9 mouse cellular contexts compared by ENCODE assay signal in genomic region chr7:143463865-143464415, GRCm38 (mm10). TPM values are rescaled to one million over a fixed set of nuclear protein-coding genes. Genes with fewer than 3 reads are reported as not detected.
A peak's percentile ranks its signal among the peaks of the same experiment; 100 is the strongest.
DNase-seq lines count a peak whose midpoint lies in the region; ATAC-seq and TF ChIP-seq lines count a peak whose summit lies in the region.
"Had no signal": no experiment of that assay in that cellular context is flagged by ENCODE, and none has a peak within 500 bp of the region (broad histone marks: within the 10 kb centered on the region; RNA-seq: fewer than 3 reads in every experiment).

No protein-coding gene starts in this region.

- peak overlapping the region; percentile 59 for H3K27ac ChIP-seq in kidney, embryonic 15.5 days
- H3K27ac ChIP-seq in liver, embryonic 14.5 days: no peak overlapping the region

- WGBS in kidney, embryonic 15.5 days: 36% methylated on average over 11 of the region's 11 CpGs
- WGBS in liver, embryonic 14.5 days (ENCODE audit: insufficient replicate concordance): 25% methylated on average over 11 of the region's 11 CpGs

- peak; percentile 87 for TF ChIP-seq CTCF in liver, embryonic 14.5 days (IDR thresholded peaks at IDR 0.05; ENCODE audit: low read depth)

- no peaks in the 10 kb centered on the region for H3K36me3 ChIP-seq in kidney, embryonic 15.5 days
- no peaks in the 10 kb centered on the region for H3K36me3 ChIP-seq in liver, embryonic 14.5 days (replicated peaks; ENCODE audit: control insufficient read depth, insufficient read depth, low read depth)

- H3K27me3 ChIP-seq in kidney, embryonic 15.5 days: 0 out of 2 replicates have a peak, but pooled peaks cover 10% of the 10 kb centered on the region
- peaks cover 23% of the 10 kb centered on the region for H3K27me3 ChIP-seq in liver, embryonic 14.5 days (ENCODE audit: control insufficient read depth, insufficient read depth, low read length)

- no peak overlapping the region for H3K4me3 ChIP-seq in kidney, embryonic 15.5 days (replicated peaks)
- no peak overlapping the region for H3K4me3 ChIP-seq in liver, embryonic 14.5 days (ENCODE audit: insufficient read depth in 1 of 2, low read depth in 2 of 2, low read length in 2 of 2)

- TF ChIP-seq EP300 in liver, embryonic 14.5 days (IDR thresholded peaks at IDR 0.05; ENCODE audit: low read depth): no peak

- peaks cover 27% of the 10 kb centered on the region for H3K9me3 ChIP-seq in kidney, embryonic 15.5 days (replicated peaks)
- peaks cover 14% of the 10 kb centered on the region for H3K9me3 ChIP-seq in liver, embryonic 14.5 days (ENCODE audit: control insufficient read depth, low read length)

- peak overlapping the region; percentile 32; the same call in 1 of the 2 replicates for H3K4me2 ChIP-seq in kidney, embryonic 15.5 days
- no peak overlapping the region for H3K4me2 ChIP-seq in liver, embryonic 14.5 days (ENCODE audit: low read depth)

- H3K4me1 ChIP-seq in kidney, embryonic 15.5 days: peaks cover 50% of the 10 kb centered on the region
- peaks cover 0 to 3% of the 10 kb centered on the region in 2 experiments; a peak in 1 of 4 replicates for H3K4me1 ChIP-seq in liver, embryonic 14.5 days (replicated peaks; ENCODE audit: control insufficient read depth in 2 of 2, insufficient read depth in 2 of 2, low read length in 1 of 2)

- H3K9ac ChIP-seq in kidney, embryonic 15.5 days: no peak overlapping the region
- no peak overlapping the region; the same call in 1 of the 2 replicates for H3K9ac ChIP-seq in liver, embryonic 14.5 days (replicated peaks)

- peak; percentile 61 for DNase-seq in 3T3-L1 (ENCODE audit: low read depth, low spot score)
- DNase-seq in Muller cell, postnatal 12 days (ENCODE audit: inconsistent ontology term): peak; percentile 70
- peak; percentile 79 to 81 for DNase-seq in cerebellum, postnatal 36 days
- DNase-seq in heart, adult 18-20 months: peak; percentile 80 to 94
- DNase-seq in liver, embryonic 14.5 days (ENCODE audit: low read depth in 3 of 3, low spot score in 3 of 3): peak in 1 of 3 experiments; percentile 25
- peak; percentile 77 for DNase-seq in ovary, postnatal 14 days (ENCODE audit: low spot score)
- DNase-seq in thymus, postnatal 0 days (ENCODE audit: low spot score): peak; percentile 65

- ATAC-seq in kidney, embryonic 15.5 days (replicated peaks; ENCODE audit: low FRiP score): no peak
- ATAC-seq in liver, embryonic 14.5 days (ENCODE audit: insufficient read depth): no peak

RNA-seq across cellular contexts. Expression of gene Cdkn1c, which starts 3.1 kb away (rescaled TPM):
- total RNA-seq in heart, adult 18-20 months (2021): 10 to 100 TPM; 22.9 to 30.2 TPM
- 844 and 965 TPM in 2 replicates for polyA plus RNA-seq in kidney, embryonic 15.5 days (2015; fragmentation: Nextera tagmentation; extraction: Ambion mirVana)
- 48.5 and 71.0 TPM in 2 replicates for polyA plus RNA-seq in liver, embryonic 14.5 days (2012; rRNA removed)
- 161 and 167 TPM in 2 replicates for polyA plus RNA-seq in liver, embryonic 14.5 days (2014; fragmentation: Nextera tagmentation; extraction: Ambion mirVana)
- 59.1 and 74.9 TPM in 2 replicates for polyA plus RNA-seq in thymus, postnatal 0 days (2015; fragmentation: Nextera tagmentation; extraction: Ambion mirVana)

RNA-seq across cellular contexts. Expression of gene Slc22a18, which starts 9.6 kb away (rescaled TPM):
- total RNA-seq in heart, adult 18-20 months (2021): under 1 TPM; 0.50 to 0.87 TPM
- polyA plus RNA-seq in kidney, embryonic 15.5 days (2015; fragmentation: Nextera tagmentation; extraction: Ambion mirVana): 4.1 and 4.5 TPM in 2 replicates
- 7.2 and 13.2 TPM in 2 replicates for polyA plus RNA-seq in liver, embryonic 14.5 days (2012; rRNA removed)
- polyA plus RNA-seq in liver, embryonic 14.5 days (2014; fragmentation: Nextera tagmentation; extraction: Ambion mirVana): 9.4 and 9.8 TPM in 2 replicates
- 1.0 and 1.6 TPM in 2 replicates for polyA plus RNA-seq in thymus, postnatal 0 days (2015; fragmentation: Nextera tagmentation; extraction: Ambion mirVana)

RNA-seq across cellular contexts. Expression of gene Phlda2, which starts 39.0 kb away (rescaled TPM):
- total RNA-seq in heart, adult 18-20 months (2021): not detected
- polyA plus RNA-seq in kidney, embryonic 15.5 days (2015; fragmentation: Nextera tagmentation; extraction: Ambion mirVana): 8.4 and 10.8 TPM in 2 replicates
- 18.2 and 31.2 TPM in 2 replicates for polyA plus RNA-seq in liver, embryonic 14.5 days (2012; rRNA removed)
- polyA plus RNA-seq in liver, embryonic 14.5 days (2014; fragmentation: Nextera tagmentation; extraction: Ambion mirVana): 19.3 and 23.2 TPM in 2 replicates
- 0.91 and 0.95 TPM in 2 replicates for polyA plus RNA-seq in thymus, postnatal 0 days (2015; fragmentation: Nextera tagmentation; extraction: Ambion mirVana)
- total RNA-seq: gastrocnemius, adult 8-10 months had no signal
